Mouse (Mus musculus) ovary, postnatal 10 days (tissue): ENCODE results near the gene Psmb7.

Experiments
- DNase-seq: peaks from one replicate; pipeline ENCODE4 v3.0.0; 2022; ENCODE audit warnings: low spot score

Gene Psmb7

DNA sequence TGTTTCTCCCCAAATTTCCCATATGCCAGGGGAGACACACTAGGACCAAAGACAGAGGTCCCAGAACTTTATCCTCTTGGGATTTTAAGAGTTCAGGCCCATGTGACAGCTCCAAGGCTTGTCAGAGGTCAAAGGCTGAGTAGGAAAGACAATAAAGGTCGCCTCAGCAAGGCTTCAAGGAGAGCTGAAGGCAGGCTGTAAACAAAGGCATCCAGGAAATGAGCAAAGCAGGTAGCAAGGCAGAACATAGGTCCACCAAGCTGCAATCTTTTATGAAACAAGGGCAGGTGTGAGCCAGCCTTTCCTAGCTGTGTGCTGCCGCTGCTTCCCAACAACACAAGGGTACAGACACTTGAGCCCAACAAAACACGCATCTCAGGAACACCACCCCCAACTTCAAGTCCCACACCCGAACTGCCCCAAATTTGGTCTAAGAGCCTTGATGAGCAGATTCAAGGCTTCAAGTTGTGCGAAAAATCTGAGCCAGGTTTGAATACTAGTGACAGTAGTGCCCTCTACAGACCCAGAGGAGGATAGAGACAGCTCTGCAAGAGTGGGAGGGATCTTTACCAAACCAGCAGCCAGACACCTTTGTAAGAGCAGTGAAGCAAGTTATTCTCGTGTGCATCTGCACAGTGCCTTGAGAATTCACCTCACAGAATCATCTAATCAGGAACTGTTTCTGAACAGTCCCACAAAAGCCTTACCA is 52.0 kb downstream of the Psmb7 start:
- DNase-seq: no peak

DNA sequence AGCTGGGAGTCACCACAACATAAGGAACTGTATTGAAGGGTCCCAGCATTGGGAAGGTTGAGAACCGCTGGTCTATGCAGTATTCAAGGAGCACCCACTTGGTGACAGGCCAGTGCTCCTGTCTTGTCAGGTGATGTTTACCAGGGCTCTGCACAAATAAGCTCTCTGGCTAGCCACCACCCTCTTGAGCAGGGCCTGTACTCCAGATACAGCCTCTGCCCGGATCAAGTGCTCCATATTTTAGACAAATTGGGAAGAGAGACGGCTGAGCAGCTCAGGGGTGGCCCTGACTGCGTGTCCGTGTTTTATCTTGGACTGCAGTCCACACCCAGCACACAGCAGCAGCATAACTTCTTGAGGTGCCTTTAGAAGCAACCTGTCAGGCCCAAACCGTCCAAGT is 57.2 kb downstream of the Psmb7 start:
- DNase-seq: no peak

DNA sequence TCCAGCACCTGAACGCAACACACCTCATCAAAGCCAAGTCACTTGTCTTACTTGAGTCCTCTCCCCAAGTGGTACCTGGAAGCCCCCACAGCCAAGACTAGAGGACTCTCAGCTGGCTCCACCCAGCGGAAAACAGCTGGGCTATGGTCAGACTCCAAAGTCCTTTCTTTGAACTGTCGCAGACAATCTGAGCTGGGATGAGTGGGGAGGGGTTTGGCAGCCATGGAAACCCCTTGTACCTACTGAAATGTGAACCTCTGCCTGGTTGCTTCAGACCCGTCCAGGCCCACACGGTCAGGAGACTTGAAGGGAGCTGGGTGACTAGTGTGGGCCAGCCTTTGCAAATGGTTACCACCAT is 58.5 kb downstream of the Psmb7 start:
- no peak for DNase-seq

DNA sequence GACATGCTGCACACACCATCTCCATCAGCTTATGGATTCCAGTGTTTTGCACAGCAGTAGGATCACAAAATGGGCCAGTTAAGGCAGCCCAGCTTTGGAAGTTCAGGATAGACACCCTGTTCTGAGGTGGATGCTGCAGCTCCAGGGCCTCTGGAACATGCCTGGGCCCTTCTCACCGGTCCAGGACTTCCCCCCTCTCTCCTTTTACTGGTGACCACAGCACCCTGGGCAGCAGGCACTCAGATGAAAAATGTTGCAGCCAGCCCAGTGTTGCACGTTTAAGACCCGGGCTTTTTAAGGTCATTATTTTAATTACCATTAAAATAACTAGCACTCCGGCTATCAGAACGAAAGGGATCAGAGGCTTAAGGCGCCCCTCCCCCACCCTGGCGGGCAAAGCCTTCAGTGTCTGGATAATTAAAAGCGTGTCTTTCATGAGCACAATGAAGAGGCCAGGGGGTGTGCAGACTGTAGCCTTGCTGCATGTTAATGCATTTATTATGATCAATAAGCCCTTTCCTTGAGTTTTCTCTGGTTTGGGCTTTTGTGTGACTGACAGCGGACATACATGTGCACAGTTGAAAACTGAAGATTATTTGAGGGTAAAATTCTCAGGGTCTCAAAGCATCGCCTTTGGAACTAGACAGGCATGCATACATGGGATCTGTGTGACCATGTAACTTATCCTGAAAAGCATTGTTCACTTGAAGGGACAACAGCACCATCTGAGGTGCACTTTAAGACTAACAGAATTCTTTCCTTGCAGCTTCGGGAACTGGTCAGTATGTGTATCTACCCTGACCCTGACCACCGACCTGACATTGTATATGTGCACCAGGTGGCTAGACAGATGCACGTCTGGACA is 59.1 kb downstream of the Psmb7 start:
- DNase-seq: no peak

DNA sequence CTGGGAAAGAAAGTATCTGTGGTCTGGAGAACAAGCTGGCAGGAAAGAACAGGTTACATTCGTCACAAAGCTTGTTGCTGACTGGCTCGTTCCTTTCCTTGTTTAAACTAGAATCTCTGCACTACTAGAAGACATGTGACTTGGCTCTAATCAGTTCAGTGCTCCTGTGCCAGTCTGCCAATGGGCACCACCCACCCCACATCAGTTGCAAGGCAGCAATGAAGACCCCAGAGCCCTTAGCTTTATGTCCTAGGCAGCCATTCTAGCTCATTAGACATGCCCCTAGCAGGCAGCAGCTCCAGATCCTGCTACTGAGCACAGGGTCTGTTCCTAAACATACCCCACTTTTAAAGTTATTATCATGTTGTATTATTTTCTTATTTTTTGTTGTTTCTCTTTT is 59.9 kb downstream of the Psmb7 start:
- DNase-seq: no peak

DNA sequence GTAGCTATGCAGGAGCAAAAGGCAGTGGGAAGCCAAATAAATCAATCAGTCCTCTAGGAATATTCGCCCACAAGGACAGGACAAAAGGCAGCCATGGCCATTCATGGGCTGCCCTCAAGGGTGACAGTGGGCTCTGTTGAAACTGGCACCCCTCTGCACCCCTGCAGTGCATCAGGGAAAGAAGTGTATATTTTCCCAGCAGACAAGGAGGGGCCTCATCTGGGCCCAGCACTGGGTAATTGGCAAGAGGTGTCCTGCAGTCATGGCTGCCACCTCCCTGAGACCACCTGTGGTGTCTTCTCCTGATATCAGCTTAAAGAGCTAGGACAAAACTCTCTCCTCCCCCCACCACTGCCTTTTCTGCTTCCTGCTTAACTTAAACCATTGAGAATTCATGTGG is 64.4 kb downstream of the Psmb7 start:
- no peak for DNase-seq

DNA sequence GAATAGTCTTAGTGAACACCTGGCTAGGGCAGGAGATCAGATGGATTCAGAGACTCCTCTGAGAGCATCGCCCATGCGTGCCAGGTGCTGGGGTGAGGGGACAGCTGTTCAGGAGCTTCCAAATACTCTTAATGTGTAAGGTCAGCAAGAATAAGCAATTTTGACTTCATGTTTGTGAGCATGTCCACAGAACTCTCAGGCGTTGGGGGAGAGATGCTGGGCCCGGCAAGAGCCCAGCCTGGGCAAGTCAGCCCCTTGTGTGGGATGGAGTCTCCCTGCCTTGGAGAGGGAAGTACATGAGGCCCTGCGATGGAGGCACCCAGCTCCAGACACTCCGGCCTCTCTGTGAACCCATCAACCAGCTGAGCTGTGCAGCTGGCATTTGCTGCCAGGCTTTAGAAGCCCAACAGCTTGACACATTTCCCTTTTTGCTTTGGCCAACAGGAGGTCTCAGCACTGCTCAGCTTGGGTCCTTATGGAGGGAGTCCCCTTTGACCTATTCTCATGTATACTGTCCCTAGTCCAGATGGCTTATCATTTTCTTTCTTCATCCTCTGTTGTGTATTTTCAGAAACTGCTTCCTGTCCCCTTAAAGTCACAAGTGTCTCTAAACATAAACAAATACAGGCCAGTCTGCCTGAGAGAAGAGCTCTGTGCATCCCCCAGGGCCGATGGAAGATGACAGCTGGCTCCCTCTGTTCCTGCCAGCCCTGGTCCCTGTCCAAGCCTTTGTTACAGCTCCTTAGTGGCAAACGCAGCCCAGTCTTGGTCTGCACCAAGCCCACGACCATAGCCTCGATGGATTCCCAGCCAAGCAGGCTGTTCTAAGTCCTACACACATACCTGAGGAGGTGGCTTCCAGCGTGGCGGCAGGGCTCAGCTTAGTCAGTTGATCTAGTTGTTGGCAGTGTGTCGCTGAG is 65.0 kb downstream of the Psmb7 start:
- no peak for DNase-seq

DNA sequence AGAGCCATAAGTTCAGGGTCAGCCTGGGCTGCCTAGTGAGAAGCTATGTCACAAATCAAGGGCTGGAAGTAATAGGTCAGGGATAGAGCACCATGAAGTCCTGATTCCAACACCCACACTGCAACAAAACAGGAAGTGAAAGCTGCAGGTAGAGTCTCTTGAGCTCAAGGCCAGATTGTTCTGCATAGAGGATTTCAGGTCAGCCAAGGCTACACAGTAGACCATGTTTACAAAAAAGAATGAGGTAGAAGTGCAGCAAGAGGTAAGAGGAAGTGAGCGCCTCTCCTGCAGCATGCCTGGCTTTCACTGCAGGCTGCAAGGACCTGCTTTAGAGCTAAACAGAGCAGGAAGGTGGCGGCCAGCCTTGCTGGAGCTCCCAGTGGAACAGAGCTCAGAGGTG is 69.2 kb downstream of the Psmb7 start:
- no peak for DNase-seq

DNA sequence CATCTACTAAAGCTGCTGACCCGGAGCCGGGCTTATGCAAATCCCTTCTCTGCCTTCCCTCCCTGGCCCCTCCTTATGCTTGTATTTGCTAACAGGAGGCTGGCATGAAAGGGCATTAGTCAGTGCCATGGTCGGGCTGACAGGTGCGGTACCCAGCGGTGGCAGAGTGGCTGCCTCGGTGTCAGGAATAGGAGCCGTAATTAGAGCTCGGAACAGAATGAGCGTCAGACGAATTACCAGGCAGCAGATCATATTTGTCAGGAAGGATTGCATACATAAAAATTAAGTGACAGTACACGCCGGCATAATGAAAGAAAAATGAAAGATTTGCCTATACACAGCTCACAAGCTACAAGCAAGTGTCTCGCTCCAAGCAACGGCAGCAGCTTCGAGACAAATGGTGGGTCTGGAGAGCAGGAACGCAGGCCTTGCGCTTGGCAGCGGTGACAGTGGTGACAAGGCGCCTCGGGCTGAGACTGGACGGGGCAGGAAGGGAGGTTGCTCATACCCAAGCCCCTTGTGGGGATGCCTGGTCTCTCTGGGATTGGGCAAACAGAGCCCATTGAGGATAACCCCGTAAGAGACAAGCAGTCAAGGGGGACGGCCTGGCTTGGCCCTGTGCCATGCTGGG is 71.8 kb downstream of the Psmb7 start:
- DNase-seq: no peak

DNA sequence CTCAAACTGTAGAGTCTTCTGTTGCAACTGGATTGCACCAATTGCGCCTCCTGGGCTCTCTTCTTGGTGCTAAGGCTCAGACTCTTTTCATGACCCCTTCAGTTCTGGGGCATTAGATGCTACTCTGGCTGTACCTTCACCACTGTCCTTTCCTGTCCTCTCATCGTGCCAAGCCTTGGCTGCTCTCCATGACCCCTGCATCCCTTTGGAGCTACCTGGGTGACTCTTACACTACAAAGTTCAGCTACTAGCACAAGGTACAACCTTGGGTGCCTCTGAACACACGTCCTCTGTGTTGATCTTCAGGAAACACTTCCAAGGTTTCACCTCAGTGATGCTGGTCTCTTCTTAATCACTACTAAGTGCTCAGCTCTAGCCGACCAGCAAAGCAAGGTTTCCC is 81.3 kb downstream of the Psmb7 start:
- no peak for DNase-seq

DNA sequence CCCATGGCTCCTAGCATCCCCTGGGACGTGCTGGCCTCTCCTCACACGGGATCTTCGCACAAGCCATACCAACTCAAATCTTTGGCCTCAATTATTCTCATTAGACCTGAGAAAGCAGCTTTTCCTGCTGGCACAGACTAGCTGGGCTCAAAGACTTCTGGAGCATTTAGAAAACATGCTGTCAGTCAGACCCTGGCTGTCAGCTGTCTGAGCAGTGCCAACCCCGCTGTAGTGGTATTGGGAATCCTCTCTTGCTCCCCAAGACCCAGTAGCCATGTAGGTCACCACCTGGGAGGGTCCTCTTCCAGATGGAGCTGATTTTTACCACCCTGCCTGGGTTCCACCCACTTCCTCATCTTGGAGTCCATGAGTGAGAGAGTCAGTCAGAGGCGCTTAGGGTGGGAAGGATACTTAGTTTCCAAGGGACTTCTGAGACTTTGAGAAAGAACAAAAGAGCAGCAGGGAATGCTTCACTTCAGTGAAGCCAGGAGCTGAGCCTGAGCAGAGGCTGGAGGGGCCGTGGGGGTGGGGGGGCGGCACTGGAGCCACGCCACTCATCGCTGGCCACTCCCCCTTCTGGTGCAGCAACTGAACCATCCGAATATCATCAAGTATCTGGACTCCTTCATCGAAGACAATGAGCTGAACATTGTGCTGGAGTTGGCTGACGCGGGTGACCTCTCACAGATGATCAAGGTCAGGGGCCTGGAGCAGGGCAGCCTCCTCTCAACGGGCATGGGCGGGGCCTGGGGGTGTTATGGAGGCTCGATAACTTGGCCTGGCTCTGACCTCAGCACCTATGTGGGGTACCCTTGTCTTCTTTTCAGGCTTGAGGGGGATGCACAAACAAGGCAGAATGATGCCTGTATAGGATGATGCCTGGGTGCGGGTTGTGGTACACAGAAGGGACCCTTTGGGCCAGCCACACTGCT is 83.3 kb downstream of the Psmb7 start:
- DNase-seq: no peak

DNA sequence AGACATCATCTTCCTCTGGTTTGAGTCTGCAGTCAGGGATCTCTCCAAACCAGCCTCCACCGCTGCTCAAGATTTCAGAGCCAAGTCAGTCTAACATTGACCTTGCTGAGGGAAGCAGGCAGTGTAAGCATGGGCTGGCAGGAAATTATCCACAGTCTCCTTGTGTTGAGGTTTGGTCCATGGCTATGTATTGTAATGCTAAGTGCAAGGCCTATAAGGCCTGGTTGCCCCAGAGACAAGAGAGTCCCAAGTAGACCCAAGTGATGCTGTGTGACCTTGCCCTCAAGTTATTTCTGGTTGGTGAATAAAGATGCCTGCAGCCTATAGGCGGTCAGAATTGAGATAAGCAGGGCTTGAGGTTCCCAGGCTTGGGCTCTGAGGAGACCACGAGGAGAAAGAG is 87.2 kb downstream of the Psmb7 start:
- no peak for DNase-seq

DNA sequence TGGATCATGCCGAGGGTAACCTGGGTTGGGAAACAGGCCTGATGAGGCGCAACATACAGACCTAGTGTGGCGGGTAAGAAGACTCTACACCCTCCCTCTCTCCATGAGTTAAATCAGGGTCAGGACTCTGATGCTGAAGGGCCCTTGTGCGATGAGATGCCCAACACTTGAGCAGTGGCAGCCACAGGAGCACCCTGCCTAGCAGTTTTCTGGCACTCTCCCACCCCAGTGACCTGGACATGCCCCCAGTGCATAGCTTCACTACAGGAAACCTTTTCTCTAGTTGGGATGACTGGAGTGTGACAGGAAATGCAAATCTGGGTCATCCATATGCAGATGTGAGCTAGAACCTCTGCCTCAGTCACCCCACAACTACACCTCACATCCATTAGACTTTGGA is 88.2 kb downstream of the Psmb7 start:
- no peak for DNase-seq

DNA sequence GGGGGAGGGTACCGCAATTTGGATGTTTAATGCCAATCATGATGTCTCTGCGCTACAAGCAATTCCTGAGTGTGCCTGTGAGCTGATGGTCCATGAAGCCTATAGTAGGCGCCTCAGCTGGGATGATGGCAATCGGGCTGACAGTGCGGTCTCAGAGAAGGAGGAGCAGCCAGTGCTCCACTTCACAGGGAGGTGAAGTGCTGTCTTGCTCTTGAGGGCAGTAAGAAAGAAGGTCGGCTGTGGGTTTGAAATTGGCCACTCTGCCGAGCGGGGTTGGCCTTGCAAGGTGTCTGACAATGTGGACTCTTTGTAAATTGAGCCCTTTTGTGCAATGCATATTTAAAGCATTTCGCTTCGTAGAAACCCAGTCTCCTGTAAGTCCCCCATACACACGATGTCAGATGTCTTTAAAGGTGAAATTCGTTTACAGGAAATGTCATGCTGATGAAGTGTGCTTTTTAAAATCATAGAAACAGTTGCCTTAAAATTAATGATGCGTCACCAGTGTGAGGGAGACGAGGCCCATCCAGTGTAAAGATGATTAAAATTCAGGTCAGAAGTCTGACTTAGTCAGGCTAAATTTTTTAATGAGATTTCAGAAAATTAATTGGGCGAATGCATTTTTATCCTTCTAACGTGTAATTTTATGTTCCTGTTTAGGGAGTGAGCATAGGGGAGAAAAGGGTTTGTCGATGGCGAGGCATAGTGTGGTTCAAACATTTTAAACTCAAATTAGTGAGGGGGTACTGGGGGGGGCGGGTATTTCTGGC is 89.5 kb downstream of the Psmb7 start:
- DNase-seq: no peak

DNA sequence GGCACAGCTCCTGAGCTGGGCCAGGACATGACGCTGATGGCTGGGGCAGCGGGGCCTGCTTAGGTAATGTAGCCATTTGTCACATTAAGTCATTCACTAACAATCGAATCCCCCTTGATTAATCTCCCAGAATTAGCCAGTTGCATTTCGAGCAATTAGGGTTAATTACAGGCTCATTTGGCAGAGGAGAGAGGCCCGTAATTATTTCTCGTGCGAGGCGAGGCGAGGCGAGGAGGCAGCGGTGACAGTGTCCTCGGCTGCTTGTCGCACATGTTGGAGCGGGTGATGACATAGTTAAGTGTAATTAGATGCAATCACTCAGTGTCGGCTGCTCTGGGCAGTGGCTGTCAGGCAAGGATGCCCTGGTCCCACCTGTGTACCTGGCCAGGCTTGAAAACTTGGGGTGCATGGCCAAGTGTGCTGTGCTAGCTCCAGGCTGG is 91.9 kb downstream of the Psmb7 start:
- DNase-seq: no peak

DNA sequence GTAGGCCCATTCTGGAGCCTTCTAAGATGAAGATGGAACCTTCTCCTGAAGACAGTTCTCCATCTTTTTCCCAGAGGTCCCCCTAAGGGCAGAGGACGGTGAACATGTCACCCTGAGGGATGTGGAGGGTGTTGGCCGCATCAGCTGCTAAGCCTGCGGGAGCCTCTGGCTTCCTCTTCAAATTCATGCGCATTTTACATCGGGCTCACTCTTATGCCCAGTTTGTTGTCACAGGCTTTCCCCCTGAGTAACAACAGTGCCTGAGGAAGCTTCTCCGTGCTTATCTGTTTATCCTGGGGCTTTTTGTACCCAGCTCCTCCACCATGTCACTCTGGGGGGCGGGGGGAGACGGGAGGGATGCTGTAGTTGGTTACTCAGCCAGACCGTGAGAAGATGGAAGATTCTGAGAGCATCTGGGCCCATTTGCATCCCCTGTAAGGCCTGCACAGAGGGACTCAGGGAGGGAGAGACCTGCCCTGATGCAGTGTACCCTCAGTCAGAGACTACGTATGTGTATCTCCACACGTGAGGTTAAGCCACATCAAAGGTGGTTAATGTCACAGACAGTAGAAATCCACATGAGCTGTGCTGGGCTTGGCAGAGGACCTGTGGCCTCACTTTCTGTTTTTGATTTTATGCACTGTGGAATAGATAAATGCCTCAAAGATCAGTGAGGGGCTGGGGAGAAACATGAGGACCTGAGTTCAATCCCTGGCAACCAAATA is 95.9 kb downstream of the Psmb7 start:
- DNase-seq: no peak

DNA sequence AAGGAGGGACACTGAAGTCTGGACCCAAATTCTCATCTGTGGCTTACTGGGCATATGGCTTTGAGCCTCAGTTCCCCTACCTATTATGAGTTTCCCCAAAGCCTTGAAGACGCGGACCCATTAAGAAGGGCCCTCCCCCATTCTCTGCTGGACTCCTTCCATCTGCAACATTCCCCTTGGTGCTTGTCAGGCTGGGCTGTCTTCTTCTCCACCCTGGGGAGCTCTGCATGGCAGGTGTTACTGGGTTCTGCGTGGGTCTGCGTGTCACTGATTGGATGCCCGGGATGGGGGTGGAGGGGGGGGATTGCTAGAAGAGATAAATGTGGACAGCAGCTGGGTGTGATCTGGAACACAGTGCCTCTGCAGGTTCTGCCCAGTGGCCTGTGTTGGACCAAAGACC is 97.1 kb downstream of the Psmb7 start:
- DNase-seq: no peak

DNA sequence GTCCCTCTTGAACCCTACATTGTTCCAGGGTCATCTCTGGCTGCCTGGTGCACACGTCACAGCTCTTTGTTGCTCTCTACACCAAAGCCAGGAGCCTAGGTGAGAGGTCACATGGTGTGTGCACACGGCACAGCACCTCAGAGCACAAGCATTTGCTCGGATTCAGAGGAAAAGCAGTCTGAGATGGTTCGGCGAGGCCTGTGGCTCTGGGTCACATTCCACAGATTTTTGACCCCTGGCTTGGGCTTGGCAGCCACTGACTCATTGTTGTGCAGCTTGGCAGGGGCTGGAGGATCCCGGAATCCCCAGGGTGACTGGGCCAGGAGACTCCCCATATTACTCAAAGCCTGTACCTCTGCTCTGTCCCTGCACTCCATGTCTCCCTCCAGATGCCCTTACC is 97.7 kb downstream of the Psmb7 start:
- DNase-seq: no peak

DNA sequence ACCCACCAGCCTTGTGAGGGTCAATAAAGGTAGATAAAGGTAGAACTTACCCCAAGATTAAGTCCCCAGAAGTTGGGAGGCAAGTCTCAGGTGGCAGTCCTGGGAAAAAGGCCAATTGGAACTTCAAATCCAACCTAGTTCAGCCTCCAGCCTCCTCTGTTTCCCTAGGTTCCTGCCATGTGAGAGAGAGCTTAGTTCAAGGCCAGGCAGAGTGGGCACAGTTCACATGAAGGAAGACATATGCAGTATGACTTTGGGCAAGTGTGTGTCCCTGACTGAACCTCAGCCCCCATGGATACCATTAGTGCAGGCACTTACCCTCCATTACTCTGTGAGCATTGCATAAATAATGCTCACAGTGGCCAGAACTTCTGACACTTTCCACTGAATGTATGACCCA is 98.2 kb downstream of the Psmb7 start:
- DNase-seq: no peak

DNA sequence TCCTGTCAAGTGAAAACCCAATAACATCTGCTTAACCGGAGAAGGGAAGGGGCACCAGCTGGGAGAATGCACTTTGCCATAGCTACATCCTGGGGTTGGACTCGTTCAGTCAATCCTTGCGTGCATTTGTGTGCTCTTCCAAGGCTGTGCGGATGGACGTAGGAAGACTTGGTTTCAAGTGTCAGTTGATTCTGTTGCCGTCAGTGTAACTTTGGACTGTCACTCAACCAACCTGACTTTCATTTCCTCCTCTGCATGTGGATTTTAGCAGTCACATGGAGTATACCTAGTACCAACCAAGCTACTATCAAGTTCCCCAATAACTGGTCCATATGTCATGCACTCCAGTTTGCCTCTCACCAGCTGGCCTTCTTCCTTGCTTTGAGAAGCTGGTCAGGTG is 98.9 kb downstream of the Psmb7 start:
- DNase-seq: no peak
